Mouse (Mus musculus) liver, embryonic 15.5 days (tissue): ENCODE results near the gene Bpifc. TPM values are rescaled to one million over a fixed set of nuclear protein-coding genes. Genes with fewer than 3 reads are reported as not detected.

Experiments
- ATAC-seq: fragments of 200-750 bp; cut with Nextera tagmentation; 2 replicates; pipeline ENCODE4 v1.8.0; 2017; ENCODE audit warnings: moderate number of reproducible peaks, mild to moderate bottlenecking, moderate library complexity; ENCODE audit not compliant: insufficient read depth
- H3K27ac ChIP-seq: fragments of 300-500 bp; sonication (generic); replicated peaks from 2 replicates; pipeline ENCODE4 v1.5.1; 2015; ENCODE audit warnings: mild to moderate bottlenecking, inconsistent platforms
- H3K27me3 ChIP-seq: fragments of 300-500 bp; sonication (generic); 2 replicates; pipeline ENCODE4 v1.6.1; 2015; ENCODE audit warnings: mild to moderate bottlenecking, inconsistent platforms
- H3K36me3 ChIP-seq: fragments of 300-500 bp; sonication (generic); replicated peaks from 2 replicates; pipeline ENCODE4 v1.6.1; 2015; ENCODE audit warnings: moderate library complexity, mild to moderate bottlenecking, inconsistent platforms
- H3K4me1 ChIP-seq: fragments of 300-500 bp; sonication (generic); replicated peaks from 2 replicates; pipeline ENCODE4 v1.6.1; 2015; ENCODE audit warnings: inconsistent platforms
- H3K4me2 ChIP-seq: fragments of 300-500 bp; sonication (generic); 2 replicates; pipeline ENCODE4 v1.6.1; 2015; ENCODE audit warnings: moderate library complexity, mild to moderate bottlenecking, inconsistent platforms
- H3K4me3 ChIP-seq: fragments of 300-500 bp; sonication (generic); replicated peaks from 2 replicates; pipeline ENCODE4 v1.5.1; 2015; ENCODE audit warnings: mild to moderate bottlenecking, inconsistent platforms
- H3K9ac ChIP-seq: fragments of 300-500 bp; sonication (generic); 2 replicates; pipeline ENCODE4 v1.6.1; 2015; ENCODE audit warnings: moderate library complexity, mild to moderate bottlenecking, inconsistent platforms
- H3K9me3 ChIP-seq: fragments of 300-500 bp; sonication (generic); replicated peaks from 2 replicates; pipeline ENCODE4 v1.6.1; 2016; ENCODE audit warnings: inconsistent platforms
- WGBS: fragments of 180-500 bp; shearing (Covaris S2); methylation state at CpG from one replicate; pipeline ENCODE4 v1.1.7; 2015; ENCODE audit warnings: mixed read lengths; ENCODE audit not compliant: insufficient replicate concordance; 5-methylcytosine and 5-hydroxymethylcytosine counted together
- polyA plus RNA-seq: library from polyadenylated mRNA; unstranded; fragments of >200 nt; fragmentation: Nextera tagmentation; extraction: Ambion mirVana; gene quantifications from 2 replicates; pipeline ENCODE4 v1.2.1, GENCODE M21; 2015

Gene Bpifc
- polyA plus RNA-seq: 0.03 TPM in 1 of 2 replicates, not detected in the other

- no peak within 1 kb of the TSS for H3K4me2 ChIP-seq
- H3K4me1 ChIP-seq: no peaks in the 10 kb centered on the region
- H3K36me3 ChIP-seq: no peaks in the 10 kb centered on the region
- no peaks in the 10 kb centered on the region for H3K9me3 ChIP-seq
- no peak within 1 kb of the TSS for H3K9ac ChIP-seq
- no peak within 1 kb of the TSS for H3K27ac ChIP-seq
- 0 out of 2 replicates have a peak, but pooled peaks cover 8% of the 10 kb centered on the region for H3K27me3 ChIP-seq
- WGBS: 74% methylated on average over 2 of the region's 2 CpGs
- no peak for ATAC-seq
- no peak within 1 kb of the TSS for H3K4me3 ChIP-seq
These were observed at the start of gene Bpifc for GRCm38 (mm10) chr10:86011781-86012180. Gene Bpifc (minus strand): TSS chr10:86011895.

GRCm38 (mm10) chr10:86060267-86060666 is 48.6 kb upstream of the Bpifc start:
- Histone ChIP-seq H3K27ac (no peak overlapping the region), H3K27me3 (no peaks in the 10 kb centered on the region), H3K9ac (no peak overlapping the region), H3K9me3 (no peaks in the 10 kb centered on the region), H3K4me1 (no peaks in the 10 kb centered on the region), H3K36me3 (no peaks in the 10 kb centered on the region), H3K4me2 (no peak overlapping the region), H3K4me3 (no peak overlapping the region)
- 64% methylated on average over 3 of the region's 3 CpGs for WGBS
- ATAC-seq: no peak

- no peak for ATAC-seq
- 74% methylated on average over 2 of the region's 2 CpGs for WGBS
- no peaks in the 10 kb centered on the region for H3K27me3 ChIP-seq
- H3K9ac ChIP-seq: no peak overlapping the region
- H3K4me1 ChIP-seq: peaks cover 11% of the 10 kb centered on the region
- no peak overlapping the region for H3K4me3 ChIP-seq
- H3K27ac ChIP-seq: no peak overlapping the region
- H3K36me3 ChIP-seq: peaks cover 17% of the 10 kb centered on the region
- H3K9me3 ChIP-seq: no peaks in the 10 kb centered on the region
- no peak overlapping the region for H3K4me2 ChIP-seq
These were observed 46.0 kb upstream of the Bpifc start for GRCm38 (mm10) chr10:86057712-86058111.

- no peak overlapping the region for H3K9ac ChIP-seq
These were observed 45.6 kb upstream of the Bpifc start for GRCm38 (mm10) chr10:86057286-86057685.

DNA sequence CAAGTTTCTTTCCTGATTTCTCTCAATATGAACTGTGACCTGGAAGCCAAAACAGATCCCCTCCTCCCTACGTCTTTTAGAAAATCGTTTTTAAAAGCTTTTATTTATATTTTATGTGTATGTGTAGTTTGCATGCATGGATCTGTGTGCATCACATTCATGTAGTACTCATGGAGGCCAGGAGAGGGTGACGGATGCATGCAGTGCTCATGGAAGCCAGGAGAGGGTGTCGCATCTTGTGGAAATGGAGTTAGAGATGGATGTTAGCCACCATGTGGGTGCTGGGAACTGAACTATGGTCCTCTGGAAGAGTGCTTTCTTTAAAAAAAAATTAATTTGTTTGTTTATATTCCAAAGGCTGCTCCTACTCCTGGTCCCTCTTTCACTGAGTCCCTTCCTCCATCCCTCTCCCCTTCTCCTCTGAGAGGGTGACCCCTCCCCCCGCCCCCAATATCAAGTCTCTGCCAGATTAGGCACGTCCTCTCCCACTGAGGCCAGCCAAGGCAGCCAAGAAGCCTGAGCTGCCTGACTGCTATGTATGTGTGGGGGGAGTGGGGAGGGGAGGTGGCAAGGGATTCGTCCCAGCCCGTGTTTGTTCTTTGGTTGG is 44.7 kb upstream of the Bpifc start:
- H3K27ac ChIP-seq: no peak overlapping the region
- 78% methylated on average over 8 of the region's 8 CpGs for WGBS
- no peak overlapping the region for H3K4me3 ChIP-seq
- peaks cover 26% of the 10 kb centered on the region for H3K36me3 ChIP-seq
- peaks cover 24% of the 10 kb centered on the region for H3K4me1 ChIP-seq
- no peaks in the 10 kb centered on the region for H3K9me3 ChIP-seq
- H3K27me3 ChIP-seq: no peaks in the 10 kb centered on the region
- H3K9ac ChIP-seq: no peak overlapping the region
- H3K4me2 ChIP-seq: no peak overlapping the region
- ATAC-seq: no peak

More at GRCm38 (mm10) chr10:86057286-86057685, 45.6 kb upstream of the Bpifc start:
- Histone ChIP-seq H3K4me3 (no peak overlapping the region), H3K36me3 (peaks cover 17% of the 10 kb centered on the region), H3K9me3 (no peaks in the 10 kb centered on the region), H3K4me2 (no peak overlapping the region), H3K27ac (no peak overlapping the region), H3K4me1 (peaks cover 15% of the 10 kb centered on the region), H3K27me3 (no peaks in the 10 kb centered on the region)
- 84% methylated on average over 11 of the region's 11 CpGs for WGBS
- no peak for ATAC-seq

DNA sequence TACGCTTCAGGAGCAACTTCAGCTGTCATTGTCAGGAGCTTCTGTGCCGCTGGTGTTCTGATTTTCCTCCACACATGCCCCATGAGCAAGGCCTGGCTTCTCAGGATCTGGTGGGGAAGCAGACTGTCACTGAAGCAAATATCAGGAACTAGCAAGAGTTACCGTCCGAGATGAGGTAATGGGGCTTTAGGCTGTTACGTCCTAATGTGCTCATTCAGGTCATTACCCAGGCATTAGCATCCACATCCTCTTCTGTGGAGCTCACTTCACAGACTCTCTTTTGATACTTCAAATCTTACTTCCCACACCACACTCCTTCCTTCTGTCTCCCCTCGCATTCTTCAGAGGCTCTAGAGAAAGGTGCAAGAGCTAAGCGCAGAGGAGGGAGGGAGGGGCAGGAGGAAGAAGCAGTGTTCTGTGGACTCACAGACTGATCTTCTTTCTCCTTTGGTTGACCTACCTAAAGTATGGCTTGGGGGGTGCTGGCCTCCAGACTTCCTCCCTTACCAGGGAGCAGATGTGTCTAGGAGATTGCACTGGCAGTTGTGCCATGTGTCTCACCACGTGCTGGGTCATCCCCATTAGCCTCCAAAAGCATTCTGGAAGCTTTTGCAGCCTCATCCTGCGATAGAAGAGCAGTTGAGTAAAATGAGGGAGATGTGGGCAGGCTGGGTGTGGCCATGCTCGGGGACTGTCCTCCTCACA is 41.3 kb upstream of the Bpifc start:
- 27% methylated on average over 9 of the region's 10 CpGs for WGBS
- Histone ChIP-seq H3K27ac (peak overlapping the region; percentile 51), H3K4me2 (no peak overlapping the region), H3K4me3 (no peak overlapping the region), H3K27me3 (no peaks in the 10 kb centered on the region), H3K9ac (no peak overlapping the region), H3K4me1 (peaks cover 27% of the 10 kb centered on the region), H3K36me3 (peaks cover 59% of the 10 kb centered on the region), H3K9me3 (no peaks in the 10 kb centered on the region)
- peak; percentile 76 for ATAC-seq

DNA sequence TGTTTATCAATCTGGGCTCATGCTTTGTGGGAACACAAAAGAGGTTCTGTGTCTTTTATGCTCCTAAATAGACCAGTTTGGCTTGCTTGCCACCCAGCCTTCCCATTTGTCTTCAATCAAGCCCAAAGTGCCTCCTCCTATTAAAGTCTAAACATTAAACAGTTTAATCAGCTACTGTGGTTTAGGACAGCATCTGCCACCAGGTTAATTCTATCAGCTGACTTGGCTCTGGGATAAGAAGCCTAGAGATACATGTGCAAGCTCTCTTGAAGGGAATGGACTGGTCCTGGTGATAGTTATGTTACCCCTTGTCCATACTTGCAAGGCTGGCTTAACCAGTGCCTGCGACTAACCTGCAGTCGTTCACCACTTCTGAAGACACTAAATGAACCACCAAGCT is 38.8 kb upstream of the Bpifc start:
- Histone ChIP-seq H3K36me3 (peaks cover 82% of the 10 kb centered on the region), H3K27me3 (no peaks in the 10 kb centered on the region), H3K4me2 (no peak overlapping the region), H3K9ac (no peak overlapping the region), H3K4me3 (no peak overlapping the region), H3K4me1 (peaks cover 27% of the 10 kb centered on the region), H3K9me3 (no peaks in the 10 kb centered on the region), H3K27ac (no peak overlapping the region)
- ATAC-seq: no peak
- 80% methylated on average over 2 of the region's 2 CpGs for WGBS

DNA sequence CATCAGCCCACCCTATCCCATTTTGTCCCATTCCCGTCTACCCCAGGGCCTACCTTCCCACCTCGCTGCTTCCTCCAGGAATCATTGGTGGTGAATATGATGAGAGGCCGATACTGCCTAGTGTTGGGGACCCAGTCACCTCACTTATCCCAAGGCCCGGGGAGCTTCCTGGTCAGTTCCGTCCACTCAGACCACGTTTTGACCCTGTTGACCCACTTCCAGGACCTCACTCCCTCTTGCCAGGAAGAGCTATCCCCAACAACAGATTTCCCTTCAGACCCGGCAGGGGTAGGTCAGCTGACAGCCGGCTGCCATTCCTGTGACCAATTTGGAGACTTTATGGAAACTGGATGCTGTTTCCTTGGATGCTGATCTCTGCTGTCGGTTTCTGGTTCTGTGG is 36.1 kb upstream of the Bpifc start:
- Histone ChIP-seq H3K9me3 (no peaks in the 10 kb centered on the region), H3K4me2 (no peak overlapping the region), H3K9ac (no peak overlapping the region), H3K4me3 (no peak overlapping the region), H3K36me3 (peaks cover 93% of the 10 kb centered on the region), H3K4me1 (peaks cover 17% of the 10 kb centered on the region), H3K27ac (no peak overlapping the region), H3K27me3 (no peaks in the 10 kb centered on the region)
- ATAC-seq: no peak; the same call in 1 of the 2 replicates
- WGBS: 88% methylated on average over 9 of the region's 9 CpGs

GRCm38 (mm10) chr10:86046371-86046770 is 34.7 kb upstream of the Bpifc start:
- no peak overlapping the region for H3K4me3 ChIP-seq
- H3K36me3 ChIP-seq: peaks cover 94% of the 10 kb centered on the region
- no peak overlapping the region for H3K27ac ChIP-seq
- H3K4me2 ChIP-seq: no peak overlapping the region
- no peaks in the 10 kb centered on the region for H3K9me3 ChIP-seq
- WGBS: 95% methylated on average over 1 of the region's 1 CpGs
- no peak for ATAC-seq
- H3K9ac ChIP-seq: no peak overlapping the region
- H3K4me1 ChIP-seq: 0 out of 2 replicates have a peak, but pooled peaks cover 3% of the 10 kb centered on the region
- H3K27me3 ChIP-seq: no peaks in the 10 kb centered on the region

- Histone ChIP-seq H3K4me3 (no peak overlapping the region), H3K36me3 (peaks cover 79% of the 10 kb centered on the region), H3K9ac (no peak overlapping the region), H3K4me2 (no peak overlapping the region), H3K27ac (no peak overlapping the region), H3K4me1 (no peaks in the 10 kb centered on the region), H3K27me3 (no peaks in the 10 kb centered on the region), H3K9me3 (no peaks in the 10 kb centered on the region)
- ATAC-seq: no peak
- 85% methylated on average over 8 of the region's 8 CpGs for WGBS
These were observed 32.4 kb upstream of the Bpifc start for GRCm38 (mm10) chr10:86044066-86044465.

DNA sequence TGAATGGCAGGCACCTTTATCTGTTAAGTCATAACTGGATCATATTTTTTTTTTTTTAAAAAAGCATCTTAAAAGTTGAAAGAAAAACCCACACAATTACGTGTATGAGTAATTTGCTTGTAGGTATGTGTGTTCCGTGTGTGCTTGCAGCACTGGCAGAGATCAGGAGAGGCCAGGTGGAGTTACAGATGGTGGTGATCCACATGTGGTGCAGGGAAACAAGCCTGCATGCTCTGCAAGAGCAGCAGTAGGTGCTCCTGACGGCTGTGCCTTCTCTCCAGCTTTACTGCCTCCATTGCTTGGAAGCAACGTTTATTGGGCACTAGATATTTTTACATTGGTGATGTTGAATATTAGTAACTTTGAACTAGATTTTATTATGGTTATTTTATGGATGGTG is 32.0 kb upstream of the Bpifc start:
- H3K9me3 ChIP-seq: no peaks in the 10 kb centered on the region
- peaks cover 81% of the 10 kb centered on the region for H3K36me3 ChIP-seq
- 78% methylated on average over 4 of the region's 4 CpGs for WGBS
- H3K27me3 ChIP-seq: no peaks in the 10 kb centered on the region
- no peak overlapping the region for H3K9ac ChIP-seq
- ATAC-seq: no peak
- H3K27ac ChIP-seq: no peak overlapping the region
- no peaks in the 10 kb centered on the region for H3K4me1 ChIP-seq
- H3K4me3 ChIP-seq: no peak overlapping the region
- no peak overlapping the region for H3K4me2 ChIP-seq
